Mouse (Mus musculus) heart, embryonic 11.5 days (tissue): ENCODE results near the gene Utp11. TPM values are rescaled to one million over a fixed set of nuclear protein-coding genes. Genes with fewer than 3 reads are reported as not detected.

Source experiments
- ATAC-seq: fragments of 200-750 bp; cut with Nextera tagmentation; replicated peaks from 2 replicates; pipeline ENCODE4 v1.8.0; 2017; ENCODE audit warnings: moderate library complexity; ENCODE audit not compliant: insufficient number of reproducible peaks, low FRiP score, low TSS enrichment
- H3K27ac ChIP-seq: fragments of 300-500 bp; sonication (generic); 2 replicates; pipeline ENCODE4 v1.5.1; 2014; ENCODE audit warnings: mild to moderate bottlenecking, low read depth, low read length
- H3K27me3 ChIP-seq: fragments of 300-500 bp; sonication (generic); 2 replicates; pipeline ENCODE4 v1.6.1; 2014; ENCODE audit warnings: mild to moderate bottlenecking, low read length, mixed read lengths; ENCODE audit not compliant: control insufficient read depth, insufficient read depth
- H3K36me3 ChIP-seq: fragments of 300-500 bp; sonication (generic); 2 replicates; pipeline ENCODE4 v1.6.1; 2014; ENCODE audit warnings: mild to moderate bottlenecking, low read length, moderate library complexity, mixed read lengths; ENCODE audit not compliant: control insufficient read depth, insufficient read depth
- H3K4me1 ChIP-seq: fragments of 300-500 bp; sonication (generic); 2 replicates; pipeline ENCODE4 v1.6.1; 2014; ENCODE audit warnings: low read length; ENCODE audit not compliant: control insufficient read depth, insufficient read depth
- H3K4me2 ChIP-seq: fragments of 300-500 bp; sonication (generic); 2 replicates; pipeline ENCODE4 v1.6.1; 2014; ENCODE audit warnings: mild to moderate bottlenecking, moderate library complexity
- H3K4me3 ChIP-seq: fragments of 300-500 bp; sonication (generic); 2 replicates; pipeline ENCODE4 v1.5.1; 2014; ENCODE audit warnings: low read depth, low read length
- H3K9ac ChIP-seq: fragments of 300-500 bp; sonication (generic); 2 replicates; pipeline ENCODE4 v1.6.1; 2014; ENCODE audit warnings: mild to moderate bottlenecking, low read depth, low read length, moderate library complexity
- H3K9me3 ChIP-seq: fragments of 300-500 bp; sonication (generic); replicated peaks from 2 replicates; pipeline ENCODE4 v1.6.1; 2016; ENCODE audit warnings: low read length; ENCODE audit not compliant: control insufficient read depth
- WGBS: fragments of 180-500 bp; shearing (Covaris S2); extraction: QIAGEN DNeasy Blood & Tissue Kit; methylation state at CpG from one replicate; pipeline ENCODE4 v1.1.7; 2014; ENCODE audit not compliant: insufficient replicate concordance; 5-methylcytosine and 5-hydroxymethylcytosine counted together
- polyA plus RNA-seq: library from polyadenylated mRNA; unstranded; fragments of >200 nt; fragmentation: Nextera tagmentation; extraction: Ambion mirVana; gene quantifications from 2 replicates; pipeline ENCODE4 v1.2.1, GENCODE M21; 2014

The Utp11 gene
- polyA plus RNA-seq, 1 experiment from 2014 or later: 60.7 TPM

GRCm38 (mm10) chr4:124685004-124685403 lies 8.4 kb downstream of the Utp11 start:
- Histone ChIP-seq H3K9ac (no peak overlapping the region), H3K27me3 (no peaks in the 10 kb centered on the region), H3K4me2 (no peak overlapping the region), H3K36me3 (peaks cover 23% of the 10 kb centered on the region), H3K4me3 (no peak overlapping the region), H3K9me3 (no peaks in the 10 kb centered on the region), H3K27ac (no peak overlapping the region), H3K4me1 (peaks cover 3% of the 10 kb centered on the region; the same call in 1 of the 2 replicates)
- no peak for ATAC-seq
- WGBS: 68% methylated on average over 4 of the region's 4 CpGs

- no peaks in the 10 kb centered on the region for H3K27me3 ChIP-seq
- peaks cover 28% of the 10 kb centered on the region for H3K36me3 ChIP-seq
- H3K9ac ChIP-seq: no peak overlapping the region
- H3K9me3 ChIP-seq: no peaks in the 10 kb centered on the region
- no peak for ATAC-seq
- H3K4me2 ChIP-seq: no peak overlapping the region
- H3K4me1 ChIP-seq: peaks cover 3% of the 10 kb centered on the region; the same call in 1 of the 2 replicates
- no peak overlapping the region for H3K4me3 ChIP-seq
- whole genome bisulfite sequencing: 92% methylated on average over 4 of the region's 4 CpGs
- no peak overlapping the region for H3K27ac ChIP-seq
Measured at GRCm38 (mm10) chr4:124683474-124683873, 9.9 kb downstream of the Utp11 start.

- WGBS: 63% methylated on average over 7 of the region's 7 CpGs
- no peak overlapping the region for H3K4me2 ChIP-seq
- no peak for ATAC-seq
Measured at GRCm38 (mm10) chr4:124682270-124682669, 11.1 kb downstream of the Utp11 start.

GRCm38 (mm10) chr4:124675958-124676357 lies 17.4 kb downstream of the Utp11 start:
- Histone ChIP-seq H3K9me3 (no peaks in the 10 kb centered on the region), H3K27ac (no peak overlapping the region), H3K4me2 (no peak overlapping the region), H3K27me3 (peaks cover 13% of the 10 kb centered on the region), H3K36me3 (peaks cover 20% of the 10 kb centered on the region), H3K4me1 (peaks cover 5% of the 10 kb centered on the region; the same call in 1 of the 2 replicates), H3K9ac (no peak overlapping the region), H3K4me3 (no peak overlapping the region)
- no peak for ATAC-seq
- WGBS: 81% methylated on average over 6 of the region's 6 CpGs

More at GRCm38 (mm10) chr4:124682270-124682669, 11.1 kb downstream of the Utp11 start:
- Histone ChIP-seq H3K27me3 (no peaks in the 10 kb centered on the region), H3K4me1 (peaks cover 3% of the 10 kb centered on the region; the same call in 1 of the 2 replicates), H3K9me3 (no peaks in the 10 kb centered on the region), H3K36me3 (peaks cover 35% of the 10 kb centered on the region), H3K27ac (no peak overlapping the region), H3K4me3 (no peak overlapping the region), H3K9ac (no peak overlapping the region)

GRCm38 (mm10) chr4:124675037-124675436 lies 18.4 kb downstream of the Utp11 start:
- no peak for ATAC-seq
- Histone ChIP-seq H3K4me3 (no peak overlapping the region), H3K27ac (no peak overlapping the region), H3K4me2 (no peak overlapping the region), H3K9me3 (no peaks in the 10 kb centered on the region), H3K9ac (no peak overlapping the region), H3K27me3 (peaks cover 13% of the 10 kb centered on the region), H3K36me3 (peaks cover 12% of the 10 kb centered on the region; the same call in 1 of the 2 replicates), H3K4me1 (peaks cover 5% of the 10 kb centered on the region; the same call in 1 of the 2 replicates)
- WGBS: 5% methylated on average over 4 of the region's 4 CpGs

- peaks cover 6% of the 10 kb centered on the region; the same call in 1 of the 2 replicates for H3K36me3 ChIP-seq
- no peaks in the 10 kb centered on the region for H3K9me3 ChIP-seq
- peaks cover 5% of the 10 kb centered on the region; the same call in 1 of the 2 replicates for H3K4me1 ChIP-seq
- no peak overlapping the region for H3K4me3 ChIP-seq
- WGBS: 70% methylated on average over 17 of the region's 17 CpGs
- no peak overlapping the region for H3K4me2 ChIP-seq
- H3K27me3 ChIP-seq: peaks cover 13% of the 10 kb centered on the region
- no peak overlapping the region for H3K27ac ChIP-seq
- H3K9ac ChIP-seq: no peak overlapping the region
- ATAC-seq: no peak
Measured at GRCm38 (mm10) chr4:124674334-124675032, 18.9 kb downstream of the Utp11 start.

- H3K27me3 ChIP-seq: peaks cover 21% of the 10 kb centered on the region
Measured at GRCm38 (mm10) chr4:124672347-124673320, 20.8 kb downstream of the Utp11 start.

GRCm38 (mm10) chr4:124671583-124671982 lies 21.8 kb downstream of the Utp11 start:
- H3K4me1 ChIP-seq: peaks cover 5% of the 10 kb centered on the region; the same call in 1 of the 2 replicates
- WGBS: 12% methylated on average over 7 of the region's 7 CpGs
- no peak overlapping the region for H3K27ac ChIP-seq
- H3K36me3 ChIP-seq: no peaks in the 10 kb centered on the region
- no peak for ATAC-seq
- no peak overlapping the region for H3K9ac ChIP-seq
- H3K4me3 ChIP-seq: no peak overlapping the region
- H3K27me3 ChIP-seq: peaks cover 32% of the 10 kb centered on the region
- peak overlapping the region; percentile 71 for H3K4me2 ChIP-seq
- H3K9me3 ChIP-seq: no peaks in the 10 kb centered on the region

More at GRCm38 (mm10) chr4:124672347-124673320, 20.8 kb downstream of the Utp11 start:
- H3K9ac ChIP-seq: peak overlapping the region; percentile 58; the same call in 1 of the 2 replicates
- peak overlapping the region; percentile 71 for H3K4me2 ChIP-seq
- peaks cover 5% of the 10 kb centered on the region; the same call in 1 of the 2 replicates for H3K4me1 ChIP-seq
- H3K9me3 ChIP-seq: no peaks in the 10 kb centered on the region
- no peak for ATAC-seq
- no peak overlapping the region for H3K27ac ChIP-seq
- WGBS: under 1% methylated on average over 28 of the region's 31 CpGs
- H3K36me3 ChIP-seq: peaks cover 4% of the 10 kb centered on the region; the same call in 1 of the 2 replicates
- H3K4me3 ChIP-seq: peak overlapping the region; percentile 34
